Mouse (Mus musculus) thymus, postnatal 25 days (tissue): ENCODE data around the gene Gm49395.
A peak's percentile ranks its signal among the peaks of the same experiment; 100 is the strongest.

ENCODE experiments used
- DNase-seq: peaks from one replicate; pipeline ENCODE4 v3.0.0; 2022

The Gm49395 gene

DNA sequence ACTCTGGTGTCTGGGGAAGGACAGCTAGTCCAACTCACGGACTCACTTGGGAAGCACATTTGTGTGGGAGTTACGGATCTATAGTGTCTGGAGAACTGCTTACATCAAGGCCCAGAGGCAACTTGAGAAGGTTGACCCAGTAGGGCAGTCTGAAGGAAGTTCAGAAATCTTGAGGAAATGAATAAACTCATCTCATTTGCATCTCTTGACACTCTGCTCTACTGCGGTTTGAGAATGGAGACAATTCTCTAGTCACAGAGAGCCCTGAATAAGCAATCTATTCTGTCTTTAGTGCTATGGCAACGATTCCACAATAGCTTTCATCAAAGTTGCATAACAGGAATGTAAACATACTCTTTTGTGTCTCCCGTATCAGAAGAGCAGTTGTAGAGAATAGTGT is 4.8 kb downstream of the Gm49395 start:
- DNase-seq = no peak

DNA sequence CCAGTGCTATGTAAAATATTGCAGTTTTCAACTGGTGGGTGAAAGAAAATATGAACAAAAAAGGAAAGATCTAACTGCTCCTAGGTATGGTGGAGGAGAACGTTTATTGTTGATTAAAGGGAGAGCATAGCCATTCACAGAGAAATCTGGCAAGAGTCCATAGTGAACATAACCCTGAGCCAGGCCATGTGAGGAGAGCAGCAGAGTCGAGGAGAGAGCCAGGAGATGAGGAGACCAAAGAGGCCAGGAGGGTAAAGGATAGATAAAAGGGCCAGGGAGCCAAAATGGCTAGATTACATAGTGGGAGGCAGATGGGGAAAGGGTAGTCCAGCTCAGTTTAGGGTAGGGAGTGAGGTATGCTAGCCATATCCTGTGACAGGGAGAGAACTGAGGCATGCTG is 5.5 kb downstream of the Gm49395 start:
- no peak for DNase-seq

DNA sequence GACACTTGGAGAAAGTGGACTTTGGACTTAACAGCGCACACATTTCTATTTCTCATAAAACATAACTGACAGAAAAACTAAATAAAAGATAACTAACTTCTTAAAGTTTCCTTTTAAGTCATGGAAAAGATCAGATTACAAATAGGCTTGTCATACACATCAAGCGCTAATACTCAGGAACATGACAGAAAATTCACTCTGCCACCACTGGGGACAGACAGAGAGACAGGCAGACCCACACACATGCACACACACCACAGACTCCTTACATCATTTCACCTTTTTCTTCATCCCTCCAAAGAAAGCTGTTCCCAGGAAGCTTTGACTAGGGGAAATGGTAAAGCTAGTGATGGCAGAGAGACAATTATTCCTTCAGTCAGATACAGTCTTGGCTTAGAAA is 6.3 kb downstream of the Gm49395 start:
- no peak for DNase-seq

DNA sequence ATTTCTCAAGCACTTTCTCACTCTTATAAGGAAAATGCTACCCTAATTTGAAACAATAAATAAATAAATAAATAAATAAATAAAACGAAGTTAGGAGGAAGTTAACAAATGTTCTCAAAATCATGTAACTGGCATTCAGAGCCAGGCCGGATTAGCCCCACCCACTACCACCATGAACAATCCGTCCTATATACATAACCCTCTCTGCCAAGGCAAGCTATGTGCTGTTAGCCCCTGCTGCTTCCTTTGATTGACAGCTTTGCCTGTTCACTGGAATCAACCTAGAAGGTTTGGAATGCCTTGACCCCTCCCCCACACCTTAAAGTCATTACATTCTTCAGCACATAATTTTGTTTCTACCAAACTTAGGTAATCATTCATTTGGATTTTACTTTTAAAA is 10.2 kb downstream of the Gm49395 start:
- DNase-seq = no peak

DNA sequence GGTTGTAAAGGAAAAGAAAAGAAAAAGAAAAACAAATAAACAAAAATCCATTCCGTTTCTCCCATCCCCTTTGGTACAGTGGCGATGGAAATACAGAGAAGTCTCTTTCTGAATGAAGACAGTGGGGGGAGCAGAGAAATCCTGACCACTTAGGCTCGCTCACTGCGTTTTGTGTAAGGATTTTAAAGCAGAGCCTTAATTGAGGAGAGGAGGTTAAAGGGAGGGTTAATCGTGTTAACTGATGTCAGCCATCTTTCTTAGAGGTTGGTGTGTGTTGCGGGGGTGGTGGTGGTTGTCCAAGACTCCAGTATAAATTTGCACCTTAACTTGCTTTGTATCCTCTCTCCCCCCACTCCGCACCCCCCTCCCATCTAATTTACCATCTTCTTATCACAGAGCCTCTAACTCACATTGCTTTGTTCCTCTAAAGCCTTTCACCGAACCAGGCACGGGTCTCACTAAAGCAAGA is 10.7 kb downstream of the Gm49395 start:
- no peak for DNase-seq

DNA sequence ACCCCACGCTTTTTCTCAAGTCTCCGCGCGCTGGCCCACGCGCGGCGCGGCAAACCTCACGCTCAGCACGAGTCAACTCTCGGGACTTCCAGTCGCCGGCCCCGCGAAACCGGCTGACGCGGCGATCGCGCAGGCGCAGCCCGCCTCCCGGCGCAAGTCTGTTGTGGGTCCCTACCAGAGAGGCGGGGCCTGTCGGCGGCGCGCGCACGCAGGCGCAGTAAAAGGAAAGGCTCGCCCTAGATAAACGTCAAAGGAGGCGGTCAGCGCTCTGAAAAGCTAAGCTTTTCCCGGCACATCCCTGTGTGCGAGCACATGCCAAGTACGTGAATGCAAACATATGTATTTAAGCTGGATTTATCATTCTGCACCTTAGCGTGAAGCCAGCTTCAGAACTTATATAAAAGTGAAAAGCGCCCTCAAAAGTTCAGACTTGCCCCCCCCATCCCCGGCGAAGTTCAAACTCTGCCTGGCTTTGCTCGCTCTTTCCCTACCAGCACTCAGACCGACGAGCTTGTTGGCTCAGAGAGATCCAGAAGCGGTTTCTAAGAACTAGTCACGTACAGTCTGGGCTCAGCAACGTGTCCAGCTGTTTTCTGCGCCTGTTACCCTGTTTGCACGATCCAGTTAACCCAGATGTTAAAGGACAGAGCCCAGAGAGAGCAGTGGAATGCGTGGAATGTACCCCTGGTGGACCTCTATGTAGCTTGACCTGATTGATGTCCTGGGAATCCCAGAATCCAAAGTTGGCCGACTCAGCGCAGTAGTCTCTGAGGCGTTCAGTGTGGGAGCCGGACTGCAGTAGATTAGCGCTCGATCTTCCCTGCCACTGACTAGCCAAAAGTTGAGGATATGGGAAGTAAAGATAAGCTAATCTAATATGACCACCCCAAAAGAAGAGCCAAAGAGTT is 11.4 kb downstream of the Gm49395 start, which contains the start of gene Pelo:
TSS of gene Pelo (minus strand) at position 118 of the 908 bp plus-strand sequence.
- peak; percentile 95 for DNase-seq

DNA sequence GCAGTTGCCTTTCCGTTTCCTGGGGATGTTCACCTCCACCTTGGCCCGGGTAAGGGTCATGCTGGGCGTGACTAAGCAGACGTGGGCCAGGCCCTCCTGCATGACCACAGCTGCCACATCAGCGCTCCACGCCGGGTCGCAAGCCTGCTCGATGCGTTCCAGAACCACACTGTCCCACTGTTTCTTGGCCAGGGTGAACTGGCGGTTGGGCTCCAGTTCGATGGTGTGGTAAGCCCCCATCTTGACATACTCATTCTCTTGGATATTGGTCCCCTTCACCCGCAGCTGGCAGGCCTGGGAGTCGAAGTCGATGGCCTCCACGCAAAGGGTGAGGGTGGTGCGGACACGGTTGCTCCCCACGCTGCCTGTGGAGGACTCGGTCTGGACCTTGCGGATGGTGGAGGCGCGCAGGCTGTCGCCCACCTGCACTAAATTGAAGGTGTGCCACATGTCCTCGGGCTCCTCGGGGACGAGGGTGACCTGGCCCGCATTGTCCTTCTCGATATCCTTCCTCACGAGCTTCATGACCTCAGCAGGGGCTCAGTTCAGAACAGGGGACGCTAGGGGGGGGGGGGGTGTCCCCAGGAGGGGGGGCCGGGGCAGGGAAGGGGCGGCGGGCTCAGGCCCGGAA is 12.2 kb downstream of the Gm49395 start:
- no peak for DNase-seq

DNA sequence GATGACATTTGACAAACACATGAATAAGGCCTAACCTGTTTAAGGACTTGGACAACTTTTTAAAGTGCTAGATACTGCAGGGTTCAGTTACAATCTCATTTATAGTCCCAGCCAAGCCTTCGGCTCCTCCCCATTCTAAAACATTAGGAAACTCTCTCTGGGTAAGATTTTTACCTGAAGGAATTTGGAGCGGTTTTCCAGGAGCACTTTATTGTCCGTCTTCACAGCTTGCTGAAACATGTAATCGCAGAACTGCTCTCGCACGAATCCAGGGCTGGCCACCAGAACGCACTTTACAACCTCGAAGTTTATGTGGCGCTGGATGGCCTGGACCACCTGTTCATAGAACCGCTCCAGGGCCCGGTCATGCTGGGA is 12.7 kb downstream of the Gm49395 start:
- no peak for DNase-seq

DNA sequence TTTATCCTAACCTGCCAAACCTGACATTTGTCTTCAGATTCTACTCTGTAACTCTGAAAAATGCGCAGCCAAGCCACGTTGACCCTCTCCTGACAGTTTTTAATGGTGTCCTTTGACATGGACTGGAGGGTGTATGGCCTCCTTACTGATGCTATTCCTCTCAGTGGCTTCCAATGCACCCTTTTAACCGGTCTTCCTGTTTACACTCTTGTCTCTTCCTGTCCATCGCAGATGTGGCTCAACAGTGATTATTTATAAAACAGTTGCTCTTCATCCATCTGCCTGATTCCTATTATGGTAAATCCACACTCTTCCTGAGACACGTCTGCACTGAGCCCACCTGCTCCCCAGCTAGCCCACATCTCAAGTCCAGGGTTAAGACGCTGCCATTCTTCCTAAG is 15.7 kb downstream of the Gm49395 start:
- DNase-seq = no peak

DNA sequence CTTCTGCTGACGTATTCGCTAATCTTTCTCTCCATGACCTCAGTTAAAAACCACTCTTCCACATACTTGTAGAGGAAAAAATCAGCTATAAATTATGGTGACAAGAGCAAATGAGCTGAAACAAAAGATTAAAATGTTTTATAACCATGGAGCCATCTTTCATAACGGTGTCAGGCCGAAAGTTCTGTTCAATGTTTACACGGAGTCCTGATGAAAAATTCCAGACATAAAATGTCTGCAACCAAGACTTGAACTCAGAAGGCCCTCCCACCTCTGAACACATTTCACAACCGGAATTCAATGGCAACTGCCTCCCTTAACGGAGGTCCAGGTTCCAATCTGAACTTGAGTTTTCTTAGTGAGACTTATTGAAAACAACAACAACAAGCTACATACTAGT is 19.4 kb downstream of the Gm49395 start:
- DNase-seq = no peak

DNA sequence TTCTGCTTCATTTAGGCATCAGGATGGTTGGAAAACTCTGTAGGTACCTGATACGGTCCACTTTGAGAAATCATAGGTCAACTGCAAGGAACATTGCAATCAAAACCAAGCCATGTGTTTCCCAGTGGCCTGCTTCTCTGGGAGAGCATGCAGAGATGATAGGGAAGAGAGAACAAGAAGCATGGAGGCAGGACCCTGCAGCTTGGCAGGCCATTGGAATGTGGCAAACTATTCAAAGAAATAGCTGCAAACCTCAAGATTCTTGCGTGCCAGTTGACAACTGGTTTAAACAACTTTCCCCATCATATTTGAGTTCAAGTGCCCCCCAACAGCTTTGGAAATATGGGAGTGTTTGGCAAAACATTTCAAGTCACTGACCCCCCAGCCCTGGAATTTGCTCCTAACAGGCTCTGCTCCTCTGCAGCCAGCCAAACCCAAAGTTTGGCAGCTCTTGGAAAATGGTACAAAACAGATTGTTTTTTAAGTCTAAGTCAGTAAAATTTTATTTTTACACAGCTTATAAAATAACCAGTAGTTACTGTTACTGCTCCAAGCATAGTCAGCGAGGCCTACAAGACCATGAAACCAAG is 21.6 kb downstream of the Gm49395 start:
- DNase-seq = no peak

DNA sequence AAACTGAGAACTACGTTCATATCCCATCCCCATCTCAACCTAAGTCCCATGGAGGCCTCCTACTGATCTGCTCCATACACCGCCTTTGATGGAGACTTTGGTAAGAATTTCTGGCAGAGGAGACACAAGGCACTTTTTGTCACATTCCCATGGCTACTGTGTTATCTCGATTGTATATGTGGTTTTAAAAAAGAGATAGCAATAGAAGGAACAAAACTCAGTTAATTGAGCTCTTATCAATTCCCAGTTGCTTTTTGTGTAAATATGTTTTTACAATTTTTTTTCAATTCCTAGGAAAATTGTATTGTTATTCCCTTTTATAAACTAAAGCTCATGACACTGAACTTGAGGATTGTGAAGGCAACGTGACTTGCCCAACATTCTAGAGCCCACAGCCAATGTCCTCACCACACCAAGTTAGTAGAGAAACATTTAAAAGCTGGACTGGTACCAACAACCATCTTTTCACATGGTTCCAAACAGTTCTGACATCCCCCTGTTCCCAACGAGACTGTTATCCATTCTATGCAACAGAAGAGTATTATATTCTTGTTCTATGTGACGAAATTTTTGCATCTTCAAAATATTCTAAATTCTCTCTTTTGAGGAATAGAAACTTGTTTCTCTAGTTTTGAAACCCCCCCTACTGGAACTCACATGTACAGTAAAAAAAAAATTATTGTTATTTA is 22.6 kb downstream of the Gm49395 start:
- DNase-seq = no peak

DNA sequence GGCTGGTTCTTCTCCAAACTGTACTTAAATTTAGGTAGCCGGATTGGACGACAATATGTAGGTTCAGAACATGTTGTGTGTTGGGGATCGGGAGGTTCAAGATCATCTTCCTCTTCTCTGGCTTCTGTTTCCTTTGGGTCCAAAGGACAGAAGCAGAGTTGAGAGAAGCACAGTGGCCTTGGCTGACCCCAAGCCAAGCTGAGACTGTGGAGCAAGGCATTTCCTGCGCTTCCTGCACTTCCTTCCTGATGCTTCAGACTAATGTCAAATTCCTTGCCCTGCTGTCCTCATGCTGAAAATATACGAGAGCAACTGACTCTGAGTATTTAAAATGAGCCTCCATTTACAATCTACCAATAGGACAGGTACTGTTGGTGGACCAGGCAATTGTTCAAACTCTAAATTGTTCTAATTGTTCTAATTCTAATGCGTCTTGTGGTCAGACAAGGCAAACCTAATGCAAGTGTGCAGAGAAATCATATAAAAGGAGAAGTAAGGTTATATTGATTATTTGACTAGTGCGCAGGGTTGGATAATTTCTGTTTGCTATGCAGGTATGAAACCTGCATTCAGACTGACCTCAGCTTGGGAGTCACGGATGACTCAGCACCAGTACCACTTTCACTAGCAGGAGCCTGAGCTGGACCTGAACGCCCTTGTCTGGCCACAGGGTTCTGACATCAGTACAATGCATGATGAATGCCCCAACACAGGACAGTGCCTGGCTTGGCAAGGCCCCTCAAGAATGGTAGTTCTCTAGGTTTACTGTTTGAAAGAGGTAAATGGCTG is 24.2 kb downstream of the Gm49395 start:
- no peak for DNase-seq

DNA sequence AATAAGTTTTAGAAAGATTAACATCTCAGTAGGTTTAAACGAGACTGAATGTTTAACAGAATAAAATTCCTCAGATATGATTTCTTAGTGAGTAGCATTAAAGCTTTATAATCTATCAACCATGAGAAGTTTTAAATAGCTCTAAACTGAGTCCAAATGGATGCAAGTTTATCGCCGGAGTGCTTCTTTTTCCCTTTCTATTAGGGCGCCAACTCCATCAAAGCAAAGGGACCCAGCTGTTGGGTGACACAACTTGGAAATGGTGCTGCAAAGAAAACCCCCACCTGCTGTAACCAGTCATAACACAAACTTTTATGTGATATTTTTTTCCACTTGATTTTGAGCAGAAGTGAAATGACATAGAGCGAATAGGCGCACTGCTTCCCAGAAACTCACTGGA is 29.3 kb downstream of the Gm49395 start:
- no peak for DNase-seq

DNA sequence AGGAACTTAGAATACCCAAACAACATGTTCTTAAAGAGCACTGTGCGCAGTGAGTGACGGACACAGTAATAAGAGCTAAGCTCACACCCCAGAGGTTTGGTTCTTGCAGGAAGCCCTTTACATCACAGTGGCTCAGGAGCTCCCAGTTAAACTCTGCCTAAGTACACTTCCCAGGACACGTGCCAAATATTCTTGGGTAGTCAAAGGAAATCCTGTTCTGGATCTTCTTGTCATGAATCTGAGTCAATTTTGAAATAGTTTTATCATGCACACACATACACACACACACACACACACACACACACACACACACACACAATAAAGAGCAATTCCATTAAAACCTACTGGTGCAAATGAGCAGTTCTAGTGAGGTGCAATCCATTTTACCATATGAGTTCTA is 30.3 kb downstream of the Gm49395 start:
- DNase-seq = no peak

DNA sequence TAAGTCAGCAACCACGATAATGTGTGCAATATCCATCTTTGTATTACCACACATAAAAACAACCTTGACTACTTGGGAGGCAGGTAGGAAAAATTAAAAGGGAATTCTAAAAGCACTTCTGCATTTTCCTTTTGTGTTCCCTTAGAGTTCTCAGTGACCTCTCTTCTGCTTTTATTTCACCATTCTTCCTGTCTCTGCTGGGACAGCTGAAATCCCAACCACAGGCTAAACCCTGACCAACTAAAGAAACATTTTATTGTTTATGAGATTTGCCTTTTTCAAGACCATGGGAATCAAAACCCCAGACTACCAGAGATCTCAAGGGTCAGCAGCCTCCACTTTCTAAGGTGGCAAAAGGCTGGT is 33.8 kb downstream of the Gm49395 start:
- no peak for DNase-seq

DNA sequence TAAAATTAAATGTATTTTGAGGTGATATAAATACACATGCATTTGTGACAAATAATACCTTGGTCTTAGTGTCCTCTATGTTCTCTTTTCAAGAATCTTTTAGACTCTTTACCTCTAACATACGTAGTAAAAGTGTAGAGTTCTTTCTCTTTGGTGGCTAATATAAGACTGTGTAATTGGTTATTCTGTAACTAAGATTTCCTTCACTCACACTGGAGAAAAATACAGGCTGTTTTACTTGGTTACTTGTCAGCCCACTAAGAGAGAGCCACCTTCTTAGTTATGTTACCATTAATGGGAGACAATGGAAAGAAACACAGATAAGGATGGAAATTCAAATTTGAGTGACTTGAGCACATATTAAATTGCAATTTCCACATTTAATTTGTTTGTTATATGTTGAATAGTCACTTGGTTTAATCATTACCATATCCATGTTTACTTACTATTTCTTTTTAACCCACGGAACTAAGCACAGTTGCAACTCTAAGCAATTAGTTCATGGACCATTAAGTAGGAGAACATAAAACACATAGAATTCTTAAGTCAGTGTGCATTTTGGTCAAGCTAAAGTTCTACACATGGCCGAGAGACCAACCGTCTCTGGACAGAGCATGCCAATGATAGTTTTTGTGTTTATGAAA is 34.3 kb downstream of the Gm49395 start:
- DNase-seq = no peak

DNA sequence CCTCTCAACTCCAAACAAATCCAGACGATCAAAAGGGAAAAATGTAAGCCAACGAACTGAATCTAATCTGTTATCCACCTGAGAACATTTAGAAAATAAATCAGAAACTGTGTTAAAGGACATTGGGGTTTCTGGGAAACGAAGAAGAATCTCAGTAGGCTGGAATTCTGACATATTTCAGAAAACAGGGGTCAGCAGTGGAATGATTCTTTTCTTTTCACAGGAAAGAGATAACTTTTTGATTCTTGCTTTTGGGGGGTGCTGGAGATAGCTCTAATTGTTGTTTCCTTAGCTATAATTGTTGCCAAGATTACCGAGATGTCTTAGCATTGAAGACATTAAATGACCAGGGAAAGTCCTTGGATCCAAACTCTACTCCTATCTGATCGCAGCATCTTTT is 44.2 kb downstream of the Gm49395 start:
- DNase-seq = no peak

DNA sequence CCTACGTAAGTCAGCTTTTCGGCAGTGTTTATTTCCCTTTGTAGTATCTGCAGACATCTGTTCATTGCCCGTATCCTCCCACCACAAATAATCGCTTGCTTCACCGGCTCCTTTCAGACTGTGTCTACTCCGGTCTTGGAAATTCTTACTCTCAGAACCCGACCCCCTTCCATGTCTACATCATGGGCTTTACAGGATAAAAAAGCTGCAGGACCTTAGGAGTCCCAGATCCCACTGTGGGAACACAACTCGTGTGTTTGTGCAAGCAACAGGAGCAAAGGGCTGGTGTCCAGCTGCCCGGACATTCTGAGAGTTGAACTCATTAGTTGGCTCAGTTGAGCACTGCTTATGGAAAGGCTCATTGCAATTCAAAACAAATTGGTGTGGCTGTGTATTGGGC is 46.9 kb downstream of the Gm49395 start:
- no peak for DNase-seq

DNA sequence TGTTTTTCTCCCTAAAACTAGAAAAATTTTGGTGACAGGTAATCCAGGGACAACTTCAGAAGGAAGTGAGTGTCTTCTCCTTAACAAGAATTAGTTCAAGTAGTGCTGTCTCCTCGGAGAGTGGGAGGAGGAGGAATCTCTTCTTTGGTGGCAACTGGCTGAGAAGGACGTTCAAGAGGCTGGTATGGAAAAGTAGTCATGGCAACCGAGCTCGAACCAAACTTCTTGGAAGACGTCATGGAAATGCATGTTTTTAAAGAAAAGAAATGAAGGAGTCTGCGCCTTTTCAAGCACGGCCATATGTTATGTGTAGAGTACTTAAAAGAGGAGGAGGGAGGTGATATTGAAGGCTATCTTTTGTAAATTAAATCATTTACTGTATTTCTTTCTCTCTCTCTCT is 49.2 kb downstream of the Gm49395 start:
- DNase-seq = no peak

DNA sequence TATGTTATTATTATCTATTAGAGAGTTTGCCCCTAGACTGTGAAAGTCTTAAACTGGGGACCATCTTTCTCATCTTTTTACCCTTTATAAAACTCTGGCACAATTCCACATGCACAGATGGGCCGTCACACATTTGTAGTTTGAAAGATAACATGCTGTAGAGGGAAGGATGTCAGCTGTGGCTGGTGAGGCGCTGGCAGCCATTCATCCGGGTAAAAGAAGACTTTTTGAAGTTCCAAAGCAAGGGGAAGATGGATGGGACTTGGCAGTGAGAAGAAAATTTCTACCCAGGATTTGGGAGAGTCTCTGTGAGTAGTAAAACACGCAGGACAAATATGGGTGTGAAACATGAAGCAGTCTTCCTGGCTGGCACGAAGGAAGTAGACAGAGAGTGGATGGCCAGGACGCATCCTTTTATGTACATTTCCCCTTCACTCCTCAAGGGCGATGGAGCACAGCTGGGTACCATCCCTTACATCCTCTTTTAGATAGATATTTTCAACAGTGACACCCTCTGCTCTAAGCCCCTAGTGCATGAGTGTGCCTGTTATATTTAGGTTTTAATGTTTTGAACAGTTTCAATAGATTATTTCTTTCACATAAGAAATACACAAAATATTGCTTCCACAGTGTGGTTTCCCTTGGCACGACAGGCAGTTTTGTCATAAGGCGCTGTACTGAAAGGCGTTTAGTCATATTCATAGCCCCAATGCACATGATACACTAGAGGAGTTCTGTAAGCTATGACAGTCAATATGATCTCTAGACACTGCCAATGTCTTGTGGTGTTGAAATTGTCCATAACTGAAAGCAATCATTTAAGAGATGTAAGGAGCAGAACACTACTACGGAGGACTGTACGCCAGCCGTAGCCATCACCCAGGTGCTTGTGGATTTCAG is 50.8 kb downstream of the Gm49395 start:
- no peak for DNase-seq
